Mouse (Mus musculus) ES-E14 (cell line): ENCODE measurements around the gene Ralb.

ENCODE experiments used
- HCFC1 ChIP-seq: IDR thresholded peaks from 2 replicates; pipeline ENCODE4 v1.6.1; 2012; ENCODE audit warnings: low read length, inconsistent platforms, borderline replicate concordance; ENCODE audit not compliant: insufficient read depth
- MAFK ChIP-seq: IDR thresholded peaks from 2 replicates; pipeline ENCODE4 v1.6.1; 2014; ENCODE audit warnings: mild to moderate bottlenecking, low read depth, low read length, inconsistent platforms; ENCODE audit not compliant: insufficient read depth
- ZC3H11A ChIP-seq: IDR thresholded peaks from 2 replicates; pipeline ENCODE4 v1.6.1; 2012; ENCODE audit warnings: low read depth, mild to moderate bottlenecking, inconsistent platforms, low read length, borderline replicate concordance

DNA sequence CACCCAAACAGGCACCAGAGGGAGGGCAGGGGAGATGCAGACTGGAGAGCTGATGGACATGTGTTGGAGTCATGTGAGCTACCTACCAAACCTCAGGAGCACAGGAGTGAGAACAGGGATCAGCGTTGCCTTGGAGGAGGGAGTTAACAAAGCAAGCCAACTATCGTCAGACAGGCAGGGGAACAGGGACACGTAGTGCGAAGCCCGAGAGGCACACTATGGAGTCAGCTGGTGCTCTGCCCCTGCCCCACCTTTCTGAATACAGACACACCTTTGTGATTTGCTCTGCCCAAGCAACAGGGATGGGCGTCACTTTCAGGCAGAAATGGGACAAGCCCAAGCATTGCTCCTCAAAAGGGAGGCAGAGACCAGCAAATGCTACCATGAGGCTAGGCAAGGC lies 33.1 kb upstream of the Ralb start:
- TF ChIP-seq MAFK (no peak), ZC3H11A (no peak), HCFC1 (no peak)
